Mouse (Mus musculus) monocyte, adult 5-6 weeks (primary cell): ENCODE data around the gene Jarid2. TPM values are rescaled to one million over a fixed set of nuclear protein-coding genes. Genes with fewer than 3 reads are reported as not detected.

ENCODE experiments used
- ATAC-seq: fragments of 153-309, 156-312 bp; replicated peaks from 2 replicates; pipeline ENCODE4 v1.8.0; 2017; ENCODE audit warnings: mild to moderate bottlenecking; ENCODE audit not compliant: low TSS enrichment, insufficient number of reproducible peaks, severe bottlenecking, poor library complexity, low FRiP score
- total RNA-seq: library from RNA; stranded (forward); fragments of 200-1000, 200-491, 200-594 nt; gene quantifications from 3 replicates; pipeline ENCODE4 v1.2.3, GENCODE M21; 2017

Jarid2 gene
- total RNA-seq, 1 experiment from 2014 or later, result 77.6 TPM

GRCm38 (mm10) chr13:44767751-44768150, 38.5 kb downstream of the Jarid2 start:
- no peak for ATAC-seq

- 0 out of 2 replicates have a peak, but pooled peaks have one; percentile 42 for ATAC-seq
These were observed 41.7 kb downstream of the Jarid2 start for GRCm38 (mm10) chr13:44770808-44771605.

- ATAC-seq, result no peak
These were observed 43.5 kb downstream of the Jarid2 start for GRCm38 (mm10) chr13:44772816-44773215.

- ATAC-seq, result no peak
These were observed 45.1 kb downstream of the Jarid2 start for GRCm38 (mm10) chr13:44774351-44774750.

- ATAC-seq, result no peak
These were observed 46.1 kb downstream of the Jarid2 start for GRCm38 (mm10) chr13:44775396-44775795.

- ATAC-seq, result no peak
These were observed 51.2 kb downstream of the Jarid2 start for GRCm38 (mm10) chr13:44780506-44780905.

- ATAC-seq, result no peak
These were observed 51.9 kb downstream of the Jarid2 start for GRCm38 (mm10) chr13:44781126-44781525.

- ATAC-seq, result no peak
These were observed 55.3 kb downstream of the Jarid2 start for GRCm38 (mm10) chr13:44784551-44784950.

GRCm38 (mm10) chr13:44786291-44786690, 57.0 kb downstream of the Jarid2 start:
- no peak for ATAC-seq

- ATAC-seq, result no peak
These were observed 59.3 kb downstream of the Jarid2 start for GRCm38 (mm10) chr13:44788352-44789125.

GRCm38 (mm10) chr13:44789982-44790381, 60.7 kb downstream of the Jarid2 start:
- ATAC-seq, result no peak

- no peak for ATAC-seq
These were observed 63.2 kb downstream of the Jarid2 start for GRCm38 (mm10) chr13:44792361-44792892.

- no peak for ATAC-seq
These were observed 66.6 kb downstream of the Jarid2 start for GRCm38 (mm10) chr13:44795891-44796290.

GRCm38 (mm10) chr13:44796775-44797174, 67.5 kb downstream of the Jarid2 start:
- ATAC-seq, result no peak

- no peak for ATAC-seq
These were observed 69.0 kb downstream of the Jarid2 start for GRCm38 (mm10) chr13:44798280-44798679.

- no peak for ATAC-seq
These were observed 69.9 kb downstream of the Jarid2 start for GRCm38 (mm10) chr13:44799166-44799565.

- ATAC-seq, result peak; percentile 86
These were observed 70.8 kb downstream of the Jarid2 start for GRCm38 (mm10) chr13:44800059-44800458.

- 0 out of 2 replicates have a peak, but pooled peaks have one; percentile 23 for ATAC-seq
These were observed 75.6 kb downstream of the Jarid2 start for GRCm38 (mm10) chr13:44804876-44805275.

- no peak for ATAC-seq
These were observed 79.0 kb downstream of the Jarid2 start for GRCm38 (mm10) chr13:44808307-44808706.
